Mouse (Mus musculus) activated CD4-positive, CD25-positive, alpha-beta regulatory T cell, adult 4 months (primary cell): Measurements from ENCODE around the gene Cabin1. TPM values are rescaled to one million over a fixed set of nuclear protein-coding genes. Genes with fewer than 3 reads are reported as not detected.
A peak's percentile ranks its signal among the peaks of the same experiment; 100 is the strongest.

Source experiments
- ATAC-seq: one replicate; pipeline ENCODE4 v1.8.0; 2017
- polyA plus RNA-seq, 2 experiments: library from polyadenylated mRNA; unstranded; fragments of 100-300 nt; shearing (Covaris generic); gene quantifications; one replicate each; pipeline ENCODE4 v1.2.1; 2017

The Cabin1 gene
- polyA plus RNA-seq, 2 experiments from 2014 or later = 22.0 to 22.3 TPM

- no peak for ATAC-seq
These were observed 99.4 kb downstream of the Cabin1 start for GRCm38 (mm10) chr10:75664673-75665270.

- ATAC-seq = no peak
These were observed 101.6 kb downstream of the Cabin1 start for GRCm38 (mm10) chr10:75662575-75662974.

DNA sequence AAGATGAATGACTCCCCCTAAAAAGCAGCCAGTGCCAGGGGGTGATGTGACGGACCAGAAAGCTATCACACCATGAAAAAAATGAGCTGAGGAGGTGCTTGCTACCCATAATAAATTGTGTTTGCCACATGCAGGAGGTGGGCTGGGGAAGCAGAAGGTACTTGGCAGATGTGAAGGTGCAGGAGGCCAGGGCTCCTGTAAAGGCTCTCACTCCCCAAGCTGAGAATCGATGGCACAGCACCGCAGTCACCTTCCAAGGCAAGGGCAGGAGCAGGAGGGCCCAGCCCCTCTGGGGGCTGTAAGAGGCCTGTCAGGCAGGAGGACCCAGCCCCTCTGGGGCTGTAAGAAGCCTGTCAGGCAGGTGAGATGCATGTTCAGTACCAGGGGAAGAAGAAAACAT is 102.3 kb downstream of the Cabin1 start:
- ATAC-seq = no peak

DNA sequence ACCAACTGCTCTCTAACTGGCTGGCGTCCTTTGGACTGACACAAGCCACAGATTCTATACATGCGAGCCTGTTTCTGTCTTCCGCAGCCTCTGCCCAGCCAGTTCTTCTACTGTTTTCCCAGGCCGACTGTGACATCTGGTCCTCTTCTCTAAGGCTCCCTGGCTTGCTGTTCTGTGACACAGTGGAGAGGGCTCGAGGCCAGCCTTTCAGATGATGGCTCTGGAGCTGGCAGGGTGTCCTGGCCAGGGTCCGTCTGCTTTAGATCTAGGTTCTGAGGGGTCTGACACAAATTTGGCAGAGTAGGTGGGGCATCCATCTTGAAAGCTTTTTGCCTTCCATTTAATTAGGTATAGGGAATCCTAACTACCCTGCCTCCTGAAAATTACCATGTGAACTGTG is 102.8 kb downstream of the Cabin1 start:
- ATAC-seq = no peak

DNA sequence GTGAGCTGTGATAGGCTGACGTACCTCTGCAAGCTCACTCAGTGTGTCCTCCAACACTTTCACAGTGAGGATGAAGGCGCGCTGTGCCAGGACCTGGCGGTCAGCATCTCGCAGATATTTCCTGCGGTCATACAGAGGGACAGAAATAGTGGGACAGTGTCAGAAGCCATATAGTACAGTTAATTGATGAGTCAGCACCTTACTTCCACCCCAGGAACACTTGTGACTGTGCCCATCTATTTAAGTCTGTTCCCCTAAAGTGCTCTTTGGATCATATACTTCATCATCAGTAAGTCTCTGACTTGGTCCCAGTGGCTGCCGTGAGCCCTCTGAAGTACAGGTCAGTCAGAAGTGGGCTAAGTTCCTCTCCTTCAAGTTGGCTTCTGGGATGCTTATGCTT is 106.4 kb downstream of the Cabin1 start:
- ATAC-seq = no peak

DNA sequence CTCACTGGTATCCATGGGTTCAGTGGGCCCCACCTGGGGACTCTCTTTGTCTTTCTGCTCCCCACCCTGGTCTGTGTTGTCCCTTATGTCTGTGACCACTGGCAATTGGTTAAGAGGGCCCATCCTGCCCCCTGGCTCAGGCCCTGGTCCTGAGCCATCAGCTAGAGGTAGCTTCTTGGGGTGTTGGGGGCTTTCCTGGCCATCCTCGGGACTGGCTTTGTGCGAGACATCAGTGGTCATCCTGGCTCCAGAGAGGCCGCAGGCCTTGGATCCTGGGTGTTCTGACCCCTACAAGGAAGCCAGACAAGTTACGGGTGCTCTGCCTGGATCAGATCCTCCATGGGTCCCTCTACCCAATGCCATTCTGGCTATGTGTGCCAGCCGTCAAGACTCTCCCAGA is 107.0 kb downstream of the Cabin1 start:
- ATAC-seq = no peak

DNA sequence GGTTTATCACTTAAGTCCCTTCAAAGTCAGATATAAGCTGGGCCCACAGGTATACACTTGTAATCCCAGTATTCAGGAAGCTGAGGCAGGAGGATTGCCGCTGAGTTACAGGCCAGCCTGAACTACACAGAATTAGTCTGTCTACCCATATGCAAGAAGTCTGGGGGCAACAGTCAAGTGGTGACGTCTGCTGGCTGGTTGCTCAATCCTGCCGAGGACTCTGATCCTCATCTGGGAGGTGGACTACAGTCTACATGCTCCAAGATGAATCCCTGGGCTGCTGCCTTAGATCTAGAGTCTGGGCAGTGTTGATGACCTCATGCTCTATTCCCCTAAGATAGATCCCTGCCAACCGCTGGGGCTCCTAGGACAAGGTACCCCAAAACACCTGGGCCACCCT is 110.1 kb downstream of the Cabin1 start:
- ATAC-seq = no peak

DNA sequence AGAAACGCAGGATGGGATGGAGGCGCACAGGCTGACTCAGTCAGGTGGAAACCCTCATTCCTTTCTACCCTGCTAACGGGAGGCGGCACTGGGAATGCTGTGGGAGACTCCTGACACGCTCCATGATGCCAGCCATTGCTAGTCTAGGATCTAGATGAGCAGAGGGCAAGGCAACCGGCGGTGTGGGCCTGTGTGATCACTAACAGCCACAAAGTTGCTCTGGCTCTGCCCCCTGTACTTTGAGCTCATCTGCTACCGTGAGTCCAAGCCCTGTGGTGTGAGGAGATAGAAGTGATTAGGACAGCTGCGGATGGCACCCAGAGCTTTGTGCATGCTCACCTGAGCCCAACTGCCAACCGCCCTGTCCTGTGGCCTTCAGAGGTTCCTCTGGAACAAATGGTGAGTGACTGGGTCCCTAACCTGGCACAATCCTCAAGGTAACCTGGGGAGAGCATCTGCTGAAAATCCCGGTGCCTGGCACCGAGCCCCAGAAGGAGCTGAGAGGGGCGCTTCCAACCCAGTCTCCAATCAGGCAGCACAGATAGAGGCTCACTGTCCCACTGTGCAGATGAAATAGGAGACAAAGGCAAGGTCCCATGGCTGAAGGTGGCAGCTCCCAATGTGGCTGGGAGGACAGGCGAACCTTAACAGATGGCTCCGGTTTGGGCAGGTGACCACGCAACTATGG is 112.6 kb downstream of the Cabin1 start:
- no peak for ATAC-seq

- ATAC-seq = no peak
These were observed 113.7 kb downstream of the Cabin1 start for GRCm38 (mm10) chr10:75650306-75650902.

GRCm38 (mm10) chr10:75649406-75649995 is 114.6 kb downstream of the Cabin1 start:
- no peak for ATAC-seq

- ATAC-seq = no peak
These were observed 115.1 kb downstream of the Cabin1 start for GRCm38 (mm10) chr10:75649001-75649400.

GRCm38 (mm10) chr10:75648091-75648490 is 116.0 kb downstream of the Cabin1 start:
- ATAC-seq = no peak

DNA sequence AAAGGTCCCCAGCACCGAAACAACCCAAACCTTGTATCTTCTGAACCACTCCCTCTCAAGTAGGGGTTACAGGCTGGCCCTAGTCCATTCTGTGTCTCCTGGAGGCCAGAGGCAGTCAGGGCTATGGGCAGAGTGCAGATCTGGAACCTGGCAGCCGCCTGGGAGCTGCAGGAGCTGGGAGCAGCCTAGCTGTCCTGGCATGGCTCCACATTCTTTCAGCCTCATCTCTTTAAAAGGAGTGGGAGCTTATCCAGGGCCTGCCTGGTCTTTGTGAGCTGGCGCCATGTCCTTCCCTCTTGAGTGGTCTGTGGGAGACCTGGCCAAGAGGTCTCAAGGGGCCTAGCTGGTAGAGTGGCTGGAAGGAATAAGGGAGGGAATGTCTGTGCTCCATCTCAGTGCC is 116.8 kb downstream of the Cabin1 start:
- no peak for ATAC-seq

- ATAC-seq = no peak
These were observed 117.7 kb downstream of the Cabin1 start for GRCm38 (mm10) chr10:75646406-75646805.

- no peak for ATAC-seq
These were observed 118.5 kb downstream of the Cabin1 start for GRCm38 (mm10) chr10:75645616-75646015.

DNA sequence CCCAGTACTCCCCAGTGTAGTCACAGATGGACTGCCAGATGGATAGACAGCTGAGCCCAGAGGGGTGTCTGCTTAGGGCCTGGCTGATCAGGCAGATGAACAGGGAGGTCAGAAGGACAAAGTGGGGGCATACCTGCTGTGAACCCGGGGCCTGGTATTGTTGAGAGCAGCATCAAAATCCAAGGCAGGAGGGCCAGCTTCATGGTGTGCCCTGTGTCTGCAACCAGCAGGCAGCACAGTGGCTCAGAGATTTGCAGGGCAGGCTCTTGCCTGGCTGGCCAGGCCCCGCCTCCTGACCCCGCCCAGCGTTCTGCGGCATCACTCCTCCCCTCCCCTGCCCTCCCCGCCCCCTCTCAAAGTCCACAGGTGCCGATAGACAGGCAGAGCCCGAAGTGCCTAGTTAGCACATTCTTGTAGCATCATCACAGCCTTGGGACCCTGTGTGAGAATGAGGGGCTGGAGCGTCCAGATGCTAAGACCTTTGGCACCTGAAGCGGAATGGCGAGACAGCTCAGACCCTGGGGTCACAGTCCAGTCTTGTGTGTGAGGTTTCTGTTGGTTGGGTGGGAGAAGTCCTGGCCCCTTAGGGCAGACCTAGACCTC is 120.3 kb downstream of the Cabin1 start, which contains the start of gene Susd2:
TSS of gene Susd2 (minus strand) at position 268 of the 603 bp plus-strand sequence.
- peak; percentile 63 for ATAC-seq

DNA sequence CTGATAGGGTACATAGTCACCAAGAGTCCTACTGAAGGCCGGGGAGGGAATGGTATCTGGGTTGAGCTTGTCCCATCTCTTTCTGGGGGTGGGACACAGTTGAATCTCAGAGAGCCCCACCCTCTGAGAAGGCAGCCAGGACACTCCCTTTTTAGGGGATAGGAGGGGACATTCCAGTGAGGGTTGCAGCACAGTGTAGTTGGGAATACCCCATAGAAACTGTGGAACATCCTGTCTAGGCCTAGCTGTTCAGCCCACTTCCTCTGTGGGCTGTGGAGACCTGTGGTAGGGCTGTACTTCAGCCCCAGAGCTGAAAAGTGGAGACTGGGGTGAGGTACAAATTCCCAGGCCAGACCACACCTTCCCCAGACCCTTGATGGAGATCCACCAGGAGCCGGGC is 121.2 kb downstream of the Cabin1 start:
- ATAC-seq = peak; percentile 83

GRCm38 (mm10) chr10:75642436-75642835 is 121.7 kb downstream of the Cabin1 start:
- no peak for ATAC-seq

GRCm38 (mm10) chr10:75641721-75642222 is 122.4 kb downstream of the Cabin1 start:
- ATAC-seq = peak; percentile 45

GRCm38 (mm10) chr10:75637711-75638110 is 126.4 kb downstream of the Cabin1 start:
- no peak for ATAC-seq

- ATAC-seq = peak; percentile 23
These were observed 127.9 kb downstream of the Cabin1 start for GRCm38 (mm10) chr10:75636084-75636786.

DNA sequence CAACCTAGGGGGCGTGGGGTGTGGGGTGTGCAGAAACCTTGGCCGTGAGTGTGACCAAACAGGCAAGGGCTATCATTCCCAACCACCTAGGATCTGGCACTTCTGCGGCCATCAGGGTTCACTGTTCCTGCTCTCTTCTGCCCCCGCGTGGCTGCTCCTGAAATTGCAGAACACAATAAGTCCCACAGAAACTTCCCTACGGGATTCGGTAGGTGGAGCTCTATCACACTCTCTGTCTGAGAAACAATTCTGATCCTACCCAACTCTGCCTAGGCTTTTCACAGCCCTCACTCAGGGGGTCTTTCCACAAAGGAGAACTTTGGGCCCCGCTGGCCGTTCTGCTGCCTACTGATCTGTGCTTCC is 128.5 kb downstream of the Cabin1 start:
- ATAC-seq = peak; percentile 52
